Mouse (Mus musculus) spleen, adult 2 months (tissue): ENCODE measurements around the gene Cd300lg. TPM values are rescaled to one million over a fixed set of nuclear protein-coding genes. Genes with fewer than 3 reads are reported as not detected.

ENCODE experiments used
- DNase-seq, 2 experiments: peaks; one replicate each; pipeline versions ENCODE4 v3.0.0 to v3.0.0-alpha.2; 2012 to 2021; ENCODE audit warnings: low spot score in 2 of 2, low read depth in 1 of 2
- H3K27ac ChIP-seq: fragments of 200-500 bp; 2 replicates; pipeline ENCODE4 v1.5.1; 2012; ENCODE audit warnings: low read length, inconsistent platforms; ENCODE audit not compliant: insufficient read depth
- H3K27me3 ChIP-seq: fragments of 200-500 bp; 2 replicates; pipeline ENCODE4 v1.6.1; 2012; ENCODE audit warnings: mild to moderate bottlenecking, moderate library complexity, low read length, inconsistent platforms; ENCODE audit not compliant: control insufficient read depth, insufficient read depth
- H3K36me3 ChIP-seq: fragments of 200-500 bp; 2 replicates; pipeline ENCODE4 v1.6.1; 2012; ENCODE audit warnings: mild to moderate bottlenecking, low read length, inconsistent platforms; ENCODE audit not compliant: control insufficient read depth, insufficient read depth
- H3K4me1 ChIP-seq: fragments of 200-500 bp; 2 replicates; pipeline ENCODE4 v1.6.1; 2011; ENCODE audit warnings: inconsistent platforms; ENCODE audit not compliant: control insufficient read depth, insufficient read depth, insufficient read length
- H3K4me3 ChIP-seq: fragments of 200-500 bp; 2 replicates; pipeline ENCODE4 v1.5.1; 2011; ENCODE audit warnings: mild to moderate bottlenecking, inconsistent platforms; ENCODE audit not compliant: insufficient read depth, insufficient read length; ENCODE audit errors: extremely low read depth
- CTCF ChIP-seq: fragments of 200-500 bp; IDR thresholded peaks from 2 replicates; pipeline ENCODE4 v1.5.1; 2011; ENCODE audit warnings: mild to moderate bottlenecking, inconsistent platforms; ENCODE audit not compliant: insufficient read depth, insufficient read length, insufficient replicate concordance; ENCODE audit errors: extremely low read depth
- POLR2A ChIP-seq: fragments of 200-500 bp; IDR thresholded peaks from 2 replicates; pipeline ENCODE4 v1.6.1; 2011; ENCODE audit warnings: low read depth, low read length, inconsistent platforms
- WGBS: fragments of 180-500 bp; shearing (Covaris S2); methylation state at CpG from one replicate; pipeline ENCODE4 v1.1.7; 2018; 5-methylcytosine and 5-hydroxymethylcytosine counted together
- polyA plus RNA-seq: library from polyadenylated mRNA; depleted of rRNA; stranded (reverse); fragments of >200 nt; gene quantifications from 2 replicates; pipeline ENCODE4 v1.2.3, GENCODE M21; 2012

Cd300lg gene
- polyA plus RNA-seq, 1 experiment: 12.8 TPM

GRCm38 (mm10) chr11:102046607-102047006 is 5.3 kb downstream of the Cd300lg start:
- no peak overlapping the region for H3K27ac ChIP-seq
- DNase-seq: no peak
- H3K4me3 ChIP-seq: no peak overlapping the region
- H3K36me3 ChIP-seq: no peaks in the 10 kb centered on the region
- no peaks in the 10 kb centered on the region; the same call in 1 of the 2 replicates for H3K4me1 ChIP-seq
- no peaks in the 10 kb centered on the region for H3K27me3 ChIP-seq
- TF ChIP-seq CTCF (no peak), POLR2A (no peak)
- WGBS: 93% methylated on average over 9 of the region's 9 CpGs

- H3K4me3 ChIP-seq: no peak overlapping the region
- TF ChIP-seq POLR2A (no peak), CTCF (no peak)
- WGBS: 70% methylated on average over 14 of the region's 14 CpGs
- H3K27me3 ChIP-seq: no peaks in the 10 kb centered on the region
- no peaks in the 10 kb centered on the region for H3K36me3 ChIP-seq
- H3K27ac ChIP-seq: no peak overlapping the region; the same call in 1 of the 2 replicates
- no peaks in the 10 kb centered on the region; the same call in 1 of the 2 replicates for H3K4me1 ChIP-seq
- DNase-seq: no peak
These were observed 8.7 kb downstream of the Cd300lg start for GRCm38 (mm10) chr11:102049875-102050482.

GRCm38 (mm10) chr11:102051541-102051940 is 10.2 kb downstream of the Cd300lg start:
- 80% methylated on average over 4 of the region's 4 CpGs for WGBS
- H3K4me1 ChIP-seq: no peaks in the 10 kb centered on the region; the same call in 1 of the 2 replicates
- no peak for TF ChIP-seq CTCF
- TF ChIP-seq POLR2A: no peak
- H3K4me3 ChIP-seq: no peak overlapping the region
- H3K27me3 ChIP-seq: no peaks in the 10 kb centered on the region
- H3K27ac ChIP-seq: peak overlapping the region; percentile 75
- H3K36me3 ChIP-seq: no peaks in the 10 kb centered on the region
- no peak for DNase-seq

- Histone ChIP-seq H3K36me3 (no peaks in the 10 kb centered on the region), H3K4me3 (no peak overlapping the region), H3K4me1 (no peaks in the 10 kb centered on the region; the same call in 1 of the 2 replicates), H3K27me3 (no peaks in the 10 kb centered on the region), H3K27ac (peak overlapping the region; percentile 75)
- WGBS: 84% methylated on average over 4 of the region's 4 CpGs
- TF ChIP-seq POLR2A (no peak), CTCF (no peak)
- DNase-seq: no peak
These were observed 10.6 kb downstream of the Cd300lg start for GRCm38 (mm10) chr11:102051954-102052353.

GRCm38 (mm10) chr11:102052697-102053096 is 11.4 kb downstream of the Cd300lg start:
- no peaks in the 10 kb centered on the region for H3K27me3 ChIP-seq
- TF ChIP-seq POLR2A: no peak
- no peak for TF ChIP-seq CTCF
- DNase-seq: no peak
- H3K27ac ChIP-seq: peak overlapping the region; percentile 75
- 84% methylated on average over 12 of the region's 12 CpGs for WGBS
- H3K36me3 ChIP-seq: no peaks in the 10 kb centered on the region
- no peaks in the 10 kb centered on the region; the same call in 1 of the 2 replicates for H3K4me1 ChIP-seq
- H3K4me3 ChIP-seq: no peak overlapping the region

GRCm38 (mm10) chr11:102053183-102053582 is 11.9 kb downstream of the Cd300lg start:
- no peak overlapping the region for H3K4me3 ChIP-seq
- H3K4me1 ChIP-seq: no peaks in the 10 kb centered on the region; the same call in 1 of the 2 replicates
- no peak for TF ChIP-seq POLR2A
- no peak for TF ChIP-seq CTCF
- 62% methylated on average over 7 of the region's 7 CpGs for WGBS
- no peak for DNase-seq
- no peaks in the 10 kb centered on the region for H3K36me3 ChIP-seq
- no peak overlapping the region for H3K27ac ChIP-seq
- no peaks in the 10 kb centered on the region for H3K27me3 ChIP-seq

- 24% methylated on average over 9 of the region's 9 CpGs for WGBS
- no peak for DNase-seq
- no peak overlapping the region for H3K27ac ChIP-seq
- no peaks in the 10 kb centered on the region for H3K27me3 ChIP-seq
- TF ChIP-seq POLR2A (no peak), CTCF (peak; percentile 32; the same call in 1 of the 2 replicates)
- H3K4me3 ChIP-seq: no peak overlapping the region
- no peaks in the 10 kb centered on the region for H3K36me3 ChIP-seq
- no peaks in the 10 kb centered on the region; the same call in 1 of the 2 replicates for H3K4me1 ChIP-seq
These were observed 12.5 kb downstream of the Cd300lg start for GRCm38 (mm10) chr11:102053847-102054246.
